Mouse (Mus musculus) testis, postnatal 10 days (tissue): ENCODE results near the gene Fli1.

ENCODE experiments used
- DNase-seq: peaks from one replicate; pipeline ENCODE4 v3.0.0; 2021; ENCODE audit warnings: low spot score

The Fli1 gene

DNA sequence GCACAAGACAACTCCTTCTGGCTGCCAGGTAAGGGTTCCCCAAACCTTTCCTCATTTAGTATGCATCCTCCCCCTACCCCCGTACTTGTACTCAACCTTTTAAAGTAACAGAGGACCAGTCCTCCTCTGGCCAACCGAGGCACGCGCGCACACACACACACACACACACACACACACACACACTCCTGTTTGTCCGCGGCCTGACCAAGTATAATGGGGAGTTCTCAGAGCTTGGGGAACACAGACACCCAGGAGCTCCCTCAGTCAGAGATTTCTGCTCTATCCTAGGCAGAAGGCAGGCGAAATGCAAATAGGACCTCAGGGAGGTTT is 134.0 kb downstream of the Fli1 start:
- no peak for DNase-seq

DNA sequence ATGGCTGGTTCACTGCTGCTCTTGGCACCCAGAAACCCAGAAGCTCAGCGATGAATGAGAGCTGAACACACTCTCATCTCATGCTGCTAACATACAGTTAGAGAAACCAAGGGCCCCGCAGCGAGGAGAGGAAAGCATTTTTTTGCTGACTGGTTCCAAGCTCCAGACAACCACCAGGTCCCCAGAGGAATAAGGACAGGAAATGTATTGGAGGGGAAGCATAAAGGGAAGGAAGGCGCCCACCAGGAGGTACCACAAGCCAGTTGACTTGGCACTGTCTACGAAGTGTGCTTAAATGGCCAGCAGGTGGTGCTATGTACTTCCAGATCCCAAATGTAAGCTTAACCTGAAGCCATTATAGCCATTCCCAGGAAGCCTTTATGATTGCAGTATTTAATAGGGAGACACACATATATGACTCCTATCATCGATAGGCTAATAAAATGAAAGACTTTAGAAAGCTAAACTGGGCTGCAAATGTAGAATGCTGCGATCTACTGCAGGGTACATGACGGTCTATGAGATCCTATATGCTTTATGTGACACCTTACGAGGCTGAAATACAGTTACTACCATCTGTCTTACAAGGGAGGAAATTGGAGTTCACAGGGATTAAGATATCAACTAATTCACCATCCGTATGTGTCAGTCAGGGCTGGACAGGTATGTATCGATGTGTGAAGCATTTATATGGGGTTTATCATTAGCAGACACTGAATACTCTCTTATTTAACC is 137.3 kb downstream of the Fli1 start:
- peak; percentile 65 for DNase-seq

DNA sequence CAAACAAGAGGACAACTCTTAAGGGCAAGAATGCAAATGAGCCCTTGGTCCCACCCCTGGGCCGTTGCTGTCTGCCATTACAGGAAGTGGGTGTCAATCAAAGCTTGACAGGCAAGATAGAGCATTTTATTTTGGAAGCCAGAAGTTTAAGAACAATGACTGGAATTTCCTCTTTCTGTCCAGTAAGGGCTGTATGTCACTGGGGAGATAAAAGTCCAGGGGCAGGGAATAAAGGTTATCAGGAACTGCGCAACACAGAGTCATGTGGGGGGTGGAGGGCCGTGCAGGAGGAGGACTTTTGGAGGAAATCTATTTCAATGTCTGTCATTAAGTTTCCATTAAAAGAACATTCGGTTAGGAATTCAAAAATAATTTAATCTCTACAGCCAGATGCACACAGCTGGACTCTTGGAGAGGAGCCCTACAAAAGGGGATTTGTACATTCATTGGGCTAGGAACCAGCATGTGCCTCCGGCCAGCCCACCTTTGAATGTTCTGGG is 141.9 kb downstream of the Fli1 start:
- DNase-seq: peak; percentile 61

DNA sequence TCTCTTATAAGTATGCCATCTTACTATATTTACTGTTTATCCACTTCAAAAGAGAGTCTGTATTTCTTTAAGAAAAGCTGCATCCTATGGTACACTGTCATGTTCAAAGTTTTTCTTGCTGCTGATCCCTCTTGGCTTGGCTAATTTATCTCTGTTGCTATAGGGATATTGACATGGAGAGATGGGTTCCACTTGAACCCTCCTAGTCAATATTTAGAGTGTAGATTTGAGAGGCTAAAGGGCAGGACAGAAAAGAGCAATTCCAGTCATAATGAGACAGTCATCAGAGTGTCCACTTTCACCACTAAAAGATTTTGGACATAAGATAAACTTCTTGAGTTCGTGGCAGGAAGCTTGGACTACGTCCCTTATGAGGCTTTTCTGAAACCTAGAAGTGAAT is 142.4 kb downstream of the Fli1 start:
- DNase-seq: no peak

DNA sequence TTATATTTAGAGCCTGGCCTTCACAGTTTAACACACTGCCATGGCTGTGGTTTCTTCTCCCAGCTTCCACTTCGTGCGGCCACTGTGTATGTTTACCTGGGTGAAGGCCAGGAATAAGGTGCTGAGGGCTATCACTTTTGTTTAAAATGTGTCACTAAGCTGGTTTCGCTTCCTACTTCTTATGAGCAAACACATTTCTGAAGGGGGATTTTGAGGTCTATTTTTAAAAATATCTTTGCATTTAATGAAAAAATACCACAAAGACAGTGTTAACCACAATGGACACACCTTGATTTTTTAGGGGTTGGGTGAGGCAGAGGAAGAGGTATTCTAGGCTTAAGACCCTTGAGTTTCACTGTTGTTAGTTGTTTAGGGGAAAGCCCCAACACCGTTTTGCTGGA is 147.9 kb downstream of the Fli1 start:
- no peak for DNase-seq

DNA sequence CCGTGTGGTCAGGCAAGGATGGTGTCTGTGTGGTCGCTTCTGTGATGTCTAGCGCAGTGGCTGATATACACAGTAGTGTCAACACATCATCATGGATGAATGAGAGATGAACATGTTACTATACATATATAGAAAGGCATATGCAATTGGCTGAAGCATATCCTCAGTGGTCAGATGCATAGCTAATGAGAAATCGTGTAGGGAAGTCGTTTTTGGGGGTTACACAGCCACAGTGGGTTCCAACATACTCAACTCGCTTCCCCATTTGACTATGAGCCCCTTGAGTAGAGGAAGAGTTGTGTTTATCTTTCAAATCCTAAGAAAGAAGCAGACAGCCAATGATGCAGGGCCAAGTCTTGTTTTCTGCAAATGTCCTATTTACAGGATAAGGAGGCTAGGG is 149.9 kb downstream of the Fli1 start:
- DNase-seq: no peak

DNA sequence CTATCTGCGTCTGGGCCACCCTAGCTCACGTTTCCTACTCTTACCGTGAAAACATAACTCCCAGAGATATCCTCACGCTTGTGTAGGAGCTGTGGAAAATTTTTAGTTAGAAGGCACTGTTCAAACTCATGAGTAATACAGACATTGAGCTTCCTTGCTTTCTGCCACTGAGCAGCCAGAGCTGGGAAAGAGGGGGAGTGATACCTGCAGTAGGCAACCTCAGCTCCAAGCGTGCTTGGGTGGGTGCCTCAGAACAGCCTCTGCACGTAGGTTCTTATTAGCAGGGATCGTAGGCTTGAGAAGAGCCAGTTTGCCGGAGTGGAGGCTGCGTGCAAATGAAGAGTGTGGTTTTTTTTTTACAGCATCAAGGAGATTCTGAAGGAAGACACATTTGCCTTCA is 151.0 kb downstream of the Fli1 start:
- no peak for DNase-seq

DNA sequence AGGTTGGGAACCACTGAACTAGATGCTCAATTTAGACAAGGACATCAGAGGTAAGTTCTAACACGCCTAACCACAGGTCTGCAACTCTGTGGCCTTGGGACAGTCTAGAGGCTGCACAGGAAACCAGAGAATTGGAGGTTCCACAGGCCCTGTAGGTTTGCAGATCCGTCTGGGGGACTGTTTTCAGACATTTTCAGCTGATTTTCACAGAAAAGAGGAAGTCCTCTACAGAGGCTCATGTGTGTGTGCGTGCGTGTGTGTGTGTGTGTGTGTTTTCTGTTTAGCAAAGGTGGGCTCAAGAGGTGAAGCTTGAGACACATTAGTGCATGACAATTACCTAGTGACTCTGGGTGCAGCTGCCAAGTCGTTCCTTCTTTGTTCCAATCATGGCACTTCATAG is 151.6 kb downstream of the Fli1 start:
- no peak for DNase-seq

DNA sequence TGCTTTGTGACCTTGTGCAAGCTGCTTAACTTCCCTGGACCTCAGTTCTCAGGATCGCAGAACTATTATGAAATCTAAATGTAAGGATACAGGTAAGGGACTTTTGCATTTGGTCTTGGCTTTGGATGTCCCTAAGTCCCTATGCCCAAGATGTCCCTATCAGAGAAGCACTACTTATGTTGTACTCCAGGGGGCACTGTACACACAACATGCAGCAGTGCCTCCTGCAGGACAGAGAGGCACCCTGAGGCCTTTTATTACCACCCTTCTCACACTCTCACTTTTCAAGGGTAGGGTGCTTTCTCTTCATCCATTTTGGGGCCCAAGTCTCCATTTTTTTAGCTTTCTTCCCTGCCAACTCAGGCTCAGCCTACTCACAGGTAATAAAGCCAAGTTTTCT is 154.5 kb downstream of the Fli1 start:
- DNase-seq: no peak

DNA sequence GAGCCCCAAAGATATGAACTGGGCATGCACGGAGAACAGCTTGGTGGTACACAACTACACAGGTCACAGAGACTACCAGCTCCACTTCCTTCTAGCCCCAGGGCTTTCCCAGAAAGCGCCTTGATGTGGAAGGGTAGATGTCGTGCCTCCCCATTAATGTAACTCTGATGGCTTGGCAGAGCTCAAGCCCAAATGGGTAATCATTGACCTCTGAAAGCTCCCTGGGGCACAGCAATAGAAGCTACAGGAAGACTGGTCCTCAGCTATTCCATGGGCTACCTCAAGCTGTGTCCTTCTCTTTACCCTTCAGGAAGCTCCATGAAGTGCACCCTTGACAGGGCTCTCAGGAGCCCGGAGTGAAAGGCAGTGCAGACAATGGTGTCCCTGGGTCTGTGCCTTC is 157.8 kb downstream of the Fli1 start:
- DNase-seq: no peak

DNA sequence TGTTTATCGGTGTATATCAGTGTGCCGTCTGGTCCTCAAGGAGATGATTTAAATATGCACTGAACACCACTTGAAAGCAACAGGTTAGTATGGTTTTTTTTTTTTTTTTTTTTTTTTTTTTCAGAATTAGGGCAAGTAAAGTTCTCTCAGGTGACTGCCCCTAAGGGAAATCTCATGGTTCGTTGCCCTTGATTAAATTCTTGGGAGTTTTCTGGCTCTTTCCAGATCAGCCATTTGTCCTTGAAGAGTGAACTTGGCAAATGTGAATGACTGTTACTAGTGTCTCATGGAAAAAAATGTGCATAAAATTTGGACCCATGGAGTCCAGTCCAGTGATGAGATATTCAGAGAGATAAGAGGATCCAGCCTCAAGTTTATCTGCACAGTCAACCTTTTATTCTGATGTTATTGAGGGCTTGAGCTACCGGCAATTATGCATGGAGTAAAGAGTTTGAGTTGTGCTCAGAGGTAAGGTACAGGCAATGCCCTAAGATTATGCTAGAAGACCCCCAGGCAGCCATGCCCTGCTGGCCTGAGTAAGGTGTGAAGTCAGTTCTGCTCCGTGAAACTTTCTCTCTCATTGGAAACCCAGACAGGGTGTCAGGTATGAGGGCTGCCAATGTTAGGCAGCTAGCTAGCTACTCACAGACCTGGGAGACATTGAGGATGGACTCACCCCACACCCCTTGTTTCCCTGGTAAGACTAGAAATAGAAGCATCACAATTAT is 165.6 kb downstream of the Fli1 start:
- no peak for DNase-seq

DNA sequence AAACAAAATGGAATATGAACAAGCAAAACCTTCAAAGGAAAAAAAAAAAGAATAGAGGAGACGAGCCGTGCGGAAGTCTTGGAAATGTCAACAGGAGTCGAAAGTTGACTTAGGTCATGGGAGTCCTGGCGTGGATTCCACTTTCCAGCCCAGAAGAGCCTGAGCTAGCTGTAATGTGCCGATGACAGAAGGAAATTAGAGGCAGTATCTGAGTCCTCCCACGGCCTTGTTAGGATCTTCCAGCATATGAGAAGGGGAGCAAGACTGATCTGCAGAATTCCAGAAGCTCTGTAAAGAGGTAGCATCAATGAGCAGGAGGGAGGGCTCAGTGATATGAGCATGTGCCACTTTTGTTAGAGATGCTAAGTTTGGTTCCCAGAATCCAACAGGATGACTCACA is 166.6 kb downstream of the Fli1 start:
- no peak for DNase-seq

DNA sequence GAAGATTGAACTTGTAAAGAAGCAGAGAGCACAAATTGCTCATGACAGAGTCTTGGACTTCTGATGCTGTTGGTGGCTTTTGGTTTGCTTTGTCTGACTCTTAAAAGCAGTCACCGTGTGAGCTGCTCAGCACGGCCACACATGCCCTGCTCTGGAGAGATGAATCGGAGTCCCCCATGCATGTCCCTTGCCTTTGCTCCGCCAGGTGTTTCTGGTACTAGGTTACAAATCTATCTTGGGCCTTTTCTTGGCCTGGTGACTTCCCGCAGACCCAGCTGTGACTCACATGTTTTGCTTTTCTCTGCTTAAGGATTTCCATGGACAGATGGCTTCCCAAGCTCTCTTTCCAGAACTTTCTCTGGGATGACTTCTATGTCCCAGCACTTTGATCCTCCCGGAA is 169.0 kb downstream of the Fli1 start:
- no peak for DNase-seq
